Mouse (Mus musculus) lung, adult 2 months (tissue): ENCODE data around the gene Rtl8b. TPM values are rescaled to one million over a fixed set of nuclear protein-coding genes. Genes with fewer than 3 reads are reported as not detected.
"Not testable (repeated sequence)": the region's sequence is repeated elsewhere in the genome, so short reads cannot be mapped to it uniquely, and the experiment has no call there.

ENCODE experiments used
- DNase-seq: peaks from one replicate; pipeline ENCODE4 v3.0.0; 2022
- H3K4me1 ChIP-seq: fragments of 200-500 bp; 2 replicates; pipeline ENCODE4 v1.6.1; 2011; ENCODE audit warnings: low read length; ENCODE audit not compliant: control insufficient read depth, insufficient read depth
- H3K4me3 ChIP-seq: fragments of 200-500 bp; replicated peaks from 2 replicates; pipeline ENCODE3; 2011; ENCODE audit warnings: low read depth, mild to moderate bottlenecking, control low read depth, low read length; ENCODE audit errors: extremely low read depth
- CTCF ChIP-seq: fragments of 200-500 bp; IDR thresholded peaks from 2 replicates; pipeline ENCODE4 v1.5.1; 2011; ENCODE audit warnings: mild to moderate bottlenecking, low read length, control low read depth; ENCODE audit not compliant: insufficient read depth
- POLR2A ChIP-seq: fragments of 200-500 bp; IDR thresholded peaks from 2 replicates; pipeline ENCODE4 v1.6.1; 2011; ENCODE audit warnings: low read depth, mild to moderate bottlenecking, control low read depth, low read length, borderline replicate concordance; ENCODE audit errors: extremely low read depth
- WGBS: fragments of 180-500 bp; shearing (Covaris S2); methylation state at CpG from one replicate; pipeline ENCODE4 v1.1.7; 2018; 5-methylcytosine and 5-hydroxymethylcytosine counted together
- polyA plus RNA-seq: library from polyadenylated mRNA; depleted of rRNA; stranded (reverse); fragments of >200 nt; gene quantifications from 2 replicates; pipeline ENCODE4 v1.2.3, GENCODE M21; 2012; rRNA removed

Rtl8b gene
- polyA plus RNA-seq, 1 experiment, result 314 TPM

DNA sequence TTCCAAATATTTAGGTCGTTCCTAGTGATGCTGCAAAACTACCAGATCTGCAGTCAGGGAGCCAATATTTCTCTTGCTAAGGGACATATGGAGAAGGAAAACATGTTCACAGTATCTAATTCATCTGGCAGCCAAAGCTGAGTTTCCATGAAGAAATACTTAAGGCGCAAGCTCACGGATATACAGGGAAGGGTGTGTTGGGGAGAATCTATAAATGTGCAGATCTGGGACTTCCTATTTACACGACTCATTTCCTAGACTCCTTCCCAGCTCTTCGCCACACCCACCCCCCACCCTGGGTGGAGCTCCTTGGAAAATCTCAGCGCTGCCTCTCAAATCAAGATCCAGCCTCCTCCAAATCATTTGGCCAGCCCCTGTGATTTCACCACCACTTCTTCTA is 24.3 kb downstream of the Rtl8b start:
- peaks cover 2% of the 10 kb centered on the region; the same call in 1 of the 2 replicates for H3K4me1 ChIP-seq
- no peak overlapping the region for H3K4me3 ChIP-seq
- WGBS, result 57% methylated on average over 6 of the region's 6 CpGs
- TF ChIP-seq POLR2A (no peak), CTCF (no peak)
- no peak for DNase-seq

GRCm38 (mm10) chrX:53642980-53643961 is 26.9 kb downstream of the Rtl8b start, which contains the start of gene Rtl8a:
Gene Rtl8a, minus strand, starts transcription at chrX:53643682.
- peak within 1 kb of the TSS; percentile 29 for H3K4me3 ChIP-seq
- 29% methylated on average over 13 of the region's 50 CpGs for WGBS
- DNase-seq, result peak; percentile 78
- 0 out of 2 replicates have a peak, but pooled peaks have one; percentile 39 for TF ChIP-seq POLR2A
- H3K4me1 ChIP-seq, result not testable (repeated sequence)

- not testable (repeated sequence) for H3K4me3 ChIP-seq, H3K4me1 ChIP-seq
- peak; percentile 3 for DNase-seq
- WGBS, result 44% methylated on average over 4 of the region's 4 CpGs
Observed at GRCm38 (mm10) chrX:53642604-53642979, 27.6 kb downstream of the Rtl8b start.

GRCm38 (mm10) chrX:53638107-53638506 is 32.1 kb downstream of the Rtl8b start:
- WGBS, result 51% methylated on average over 3 of the region's 3 CpGs
- not testable (repeated sequence) for DNase-seq, H3K4me1 ChIP-seq, H3K4me3 ChIP-seq

Other genes with a start within 250 kb of the Rtl8b start
- gene Etd, start 235.5 kb downstream of the Rtl8b start, polyA plus RNA-seq, result not detected in 2 replicates
- gene Rtl8c, start 62.4 kb downstream of the Rtl8b start, polyA plus RNA-seq, result 31.2 and 31.9 TPM in 2 replicates
- not detected in 2 replicates for gene Gm14597, start 61.4 kb downstream of the Rtl8b start, polyA plus RNA-seq
- 410 and 432 TPM in 2 replicates for gene Rtl8a, start 26.7 kb downstream of the Rtl8b start, polyA plus RNA-seq
- gene 4930502E18Rik, start 54.4 kb upstream of the Rtl8b start, polyA plus RNA-seq, result not detected in 2 replicates
- not detected in 2 replicates for gene 1700013H16Rik, start 87.4 kb upstream of the Rtl8b start, polyA plus RNA-seq
- 0.19 and 0.23 TPM in 2 replicates for gene Zfp36l3, start 106.0 kb upstream of the Rtl8b start, polyA plus RNA-seq
- gene Xlr, start 127.3 kb upstream of the Rtl8b start, polyA plus RNA-seq, result 0.32 and 0.71 TPM in 2 replicates